Mouse (Mus musculus) lung, postnatal 25 days (tissue): ENCODE results near the gene Gm11237.
"Not testable (repeated sequence)": the region's sequence is repeated elsewhere in the genome, so short reads cannot be mapped to it uniquely, and the experiment has no call there.

ENCODE experiments used
- DNase-seq: peaks from one replicate; pipeline ENCODE4 v3.0.0; 2022; ENCODE audit warnings: low spot score

Gene Gm11237

DNA sequence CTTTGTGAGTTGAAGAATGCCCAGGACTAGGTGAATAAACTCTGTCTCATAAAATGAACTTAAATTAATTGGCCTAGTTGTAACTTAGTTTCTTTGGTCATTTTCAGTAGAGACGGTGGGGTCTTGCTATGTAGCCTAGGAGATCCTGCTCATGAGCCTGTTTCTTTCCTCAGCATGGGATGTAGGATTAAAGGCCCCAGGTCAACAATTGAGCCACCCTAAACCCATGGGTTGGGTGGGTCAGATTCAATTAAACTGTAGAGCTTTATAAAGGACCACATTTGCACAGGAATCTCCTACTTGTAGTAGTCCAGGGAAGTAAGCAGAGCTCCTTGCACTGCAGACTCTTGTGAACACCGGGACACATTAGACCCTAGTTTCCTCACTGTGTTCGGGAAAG, at the start of gene Gm11237:
Gene Gm11237 (plus strand): TSS at position 301 of the 400 bp plus-strand sequence.
- not testable (repeated sequence) for DNase-seq

DNA sequence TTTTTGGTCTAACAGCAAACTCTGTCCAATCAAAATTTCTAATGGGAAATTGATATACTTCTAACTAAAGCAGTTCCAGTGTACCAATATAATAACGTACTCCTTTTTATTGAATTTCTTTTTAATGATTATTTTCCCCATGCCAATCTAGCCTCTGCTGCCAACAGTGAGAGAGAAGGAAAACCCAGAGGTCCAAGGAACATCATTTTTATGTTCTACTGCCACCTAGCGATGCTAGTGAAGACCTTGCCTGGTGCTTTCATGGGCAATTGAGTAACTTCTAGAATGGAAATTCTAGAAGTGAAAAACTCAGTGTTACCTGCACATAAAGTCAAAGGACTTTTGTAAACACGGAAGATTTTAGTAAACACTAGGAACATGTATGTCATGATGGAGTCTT, 23.5 kb upstream of the Gm11237 start:
- no peak for DNase-seq

DNA sequence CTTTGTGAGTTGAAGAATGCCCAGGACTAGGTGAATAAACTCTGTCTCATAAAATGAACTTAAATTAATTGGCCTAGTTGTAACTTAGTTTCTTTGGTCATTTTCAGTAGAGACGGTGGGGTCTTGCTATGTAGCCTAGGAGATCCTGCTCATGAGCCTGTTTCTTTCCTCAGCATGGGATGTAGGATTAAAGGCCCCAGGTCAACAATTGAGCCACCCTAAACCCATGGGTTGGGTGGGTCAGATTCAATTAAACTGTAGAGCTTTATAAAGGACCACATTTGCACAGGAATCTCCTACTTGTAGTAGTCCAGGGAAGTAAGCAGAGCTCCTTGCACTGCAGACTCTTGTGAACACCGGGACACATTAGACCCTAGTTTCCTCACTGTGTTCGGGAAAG, 15.2 kb upstream of the Gm11237 start, which contains the start of gene Gm11238:
Gene Gm11238 (plus strand): TSS at position 301 of the 400 bp plus-strand sequence.
- not testable (repeated sequence) for DNase-seq

DNA sequence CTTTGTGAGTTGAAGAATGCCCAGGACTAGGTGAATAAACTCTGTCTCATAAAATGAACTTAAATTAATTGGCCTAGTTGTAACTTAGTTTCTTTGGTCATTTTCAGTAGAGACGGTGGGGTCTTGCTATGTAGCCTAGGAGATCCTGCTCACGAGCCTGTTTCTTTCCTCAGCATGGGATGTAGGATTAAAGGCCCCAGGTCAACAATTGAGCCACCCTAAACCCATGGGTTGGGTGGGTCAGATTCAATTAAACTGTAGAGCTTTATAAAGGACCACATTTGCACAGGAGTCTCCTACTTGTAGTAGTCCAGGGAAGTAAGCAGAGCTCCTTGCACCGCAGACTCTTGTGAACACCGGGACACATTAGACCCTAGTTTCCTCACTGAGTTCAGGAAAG, 15.0 kb downstream of the Gm11237 start, which contains the start of gene Gm11236:
Gene Gm11236 (plus strand): TSS at position 301 of the 400 bp plus-strand sequence.
- DNase-seq, result not testable (repeated sequence)

DNA sequence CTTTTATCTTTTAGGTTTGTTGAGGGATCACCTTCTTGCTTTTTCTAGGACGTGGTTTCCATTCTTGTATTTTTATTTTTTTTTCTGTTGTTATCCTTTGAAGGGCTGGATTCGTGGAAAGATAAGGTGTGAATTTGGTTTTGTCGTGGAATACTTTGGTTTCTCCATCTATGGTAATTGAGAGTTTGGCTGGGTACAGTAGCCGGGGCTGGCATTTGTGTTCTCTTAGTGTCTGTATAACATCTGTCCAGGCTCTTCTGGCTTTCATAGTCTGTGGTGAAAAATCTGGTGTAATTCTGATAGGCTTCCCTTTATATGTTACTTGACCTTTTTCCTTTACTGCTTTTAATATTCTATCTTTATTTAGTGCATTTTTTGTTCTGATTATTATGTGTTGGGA, 39.1 kb downstream of the Gm11237 start:
- not testable (repeated sequence) for DNase-seq

DNA sequence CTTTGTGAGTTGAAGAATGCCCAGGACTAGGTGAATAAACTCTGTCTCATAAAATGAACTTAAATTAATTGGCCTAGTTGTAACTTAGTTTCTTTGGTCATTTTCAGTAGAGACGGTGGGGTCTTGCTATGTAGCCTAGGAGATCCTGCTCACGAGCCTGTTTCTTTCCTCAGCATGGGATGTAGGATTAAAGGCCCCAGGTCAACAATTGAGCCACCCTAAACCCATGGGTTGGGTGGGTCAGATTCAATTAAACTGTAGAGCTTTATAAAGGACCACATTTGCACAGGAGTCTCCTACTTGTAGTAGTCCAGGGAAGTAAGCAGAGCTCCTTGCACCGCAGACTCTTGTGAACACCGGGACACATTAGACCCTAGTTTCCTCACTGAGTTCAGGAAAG, 45.3 kb downstream of the Gm11237 start, which contains the start of gene Gm11239:
Gene Gm11239 (plus strand): TSS at position 301 of the 400 bp plus-strand sequence.
- not testable (repeated sequence) for DNase-seq
